Comparison of ENCODE assay signal across 12 mouse cellular contexts in the genomic region with DNA sequence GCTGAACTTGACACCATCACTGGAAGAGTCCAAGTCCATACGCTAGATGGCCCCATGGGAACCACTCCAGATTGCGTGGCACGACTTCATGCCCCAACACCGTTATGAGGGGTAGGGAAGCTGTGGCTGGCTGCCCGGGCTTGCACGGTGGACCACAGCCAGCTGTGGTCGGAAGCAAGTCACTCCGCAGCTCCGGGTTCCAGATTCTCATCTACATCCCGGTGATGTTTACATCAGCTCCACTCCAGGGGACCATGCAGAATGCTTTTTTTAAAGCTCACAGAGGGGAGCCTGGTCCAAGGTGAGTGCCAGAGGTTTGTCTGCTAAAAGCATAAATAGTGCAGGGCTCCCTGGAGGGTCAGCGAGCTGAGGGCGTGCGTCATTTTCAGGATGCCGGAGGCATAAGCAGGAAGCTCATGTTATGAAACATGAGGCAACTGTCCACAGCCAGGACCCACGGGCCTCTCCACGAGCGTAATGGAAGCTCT. TPM values are rescaled to one million over a fixed set of nuclear protein-coding genes. Genes with fewer than 3 reads are reported as not detected.
A peak's percentile ranks its signal among the peaks of the same experiment; 100 is the strongest.
DNase-seq lines count a peak whose midpoint lies in the region; ATAC-seq and TF ChIP-seq lines count a peak whose summit lies in the region.
"Had no signal": no experiment of that assay in that cellular context is flagged by ENCODE, and none has a peak within 500 bp of the region (broad histone marks: within the 10 kb centered on the region; RNA-seq: fewer than 3 reads in every experiment).

No protein-coding gene starts in this region.

- H3K36me3 ChIP-seq in embryonic facial prominence, embryonic 14.5 days (ENCODE audit: control insufficient read depth, insufficient read depth, low read length) = no peaks in the 10 kb centered on the region
- no peaks in the 10 kb centered on the region for H3K36me3 ChIP-seq in embryonic facial prominence, embryonic 10.5 days (replicated peaks)
- no peaks in the 10 kb centered on the region for H3K36me3 ChIP-seq in midbrain, embryonic 11.5 days (ENCODE audit: control insufficient read depth, insufficient read depth, low read length)
- H3K36me3 ChIP-seq in midbrain, embryonic 14.5 days (ENCODE audit: control insufficient read depth, insufficient read depth, low read length) = no peaks in the 10 kb centered on the region
- no peaks in the 10 kb centered on the region for H3K36me3 ChIP-seq in lung, embryonic 14.5 days (ENCODE audit: insufficient read depth)
- H3K36me3 ChIP-seq: limb, embryonic 15.5 days; midbrain, embryonic 15.5 days had no signal

- no peak overlapping the region for H3K4me3 ChIP-seq in embryonic facial prominence, embryonic 14.5 days (ENCODE audit: low read depth, low read length)
- H3K4me3 ChIP-seq in embryonic facial prominence, embryonic 10.5 days = no peak overlapping the region
- no peak overlapping the region for H3K4me3 ChIP-seq in midbrain, embryonic 11.5 days (ENCODE audit: low read depth, low read length)
- H3K4me3 ChIP-seq in midbrain, embryonic 14.5 days (replicated peaks; ENCODE audit: low read depth, low read length) = no peak overlapping the region
- no peak overlapping the region for H3K4me3 ChIP-seq in lung, embryonic 14.5 days (ENCODE audit: low read depth, low read length)
- H3K4me3 ChIP-seq: limb, embryonic 15.5 days; midbrain, embryonic 15.5 days had no signal

- H3K9ac ChIP-seq in embryonic facial prominence, embryonic 14.5 days (ENCODE audit: low read depth, low read length) = no peak overlapping the region
- no peak overlapping the region for H3K9ac ChIP-seq in midbrain, embryonic 11.5 days (ENCODE audit: low read length)
- H3K9ac ChIP-seq in midbrain, embryonic 14.5 days (replicated peaks; ENCODE audit: low read length) = no peak overlapping the region
- H3K9ac ChIP-seq in lung, embryonic 14.5 days = no peak overlapping the region
- H3K9ac ChIP-seq: limb, embryonic 15.5 days; midbrain, embryonic 15.5 days had no signal

- peak; percentile 67 for DNase-seq in embryonic facial prominence, embryonic 14.5 days (ENCODE audit: low spot score)
- no peak for DNase-seq in embryonic facial prominence, embryonic 10.5 days (ENCODE audit: low spot score)
- DNase-seq in midbrain, embryonic 11.5 days (ENCODE audit: low spot score, missing footprints) = peak; percentile 17
- DNase-seq in midbrain, embryonic 14.5 days = no peak
- DNase-seq in lung, embryonic 14.5 days = peak; percentile 86
- no peak for DNase-seq in layer of hippocampus, postnatal 36 days
- DNase-seq in layer of hippocampus, postnatal 14 days (ENCODE audit: low spot score in 2 of 2) = no peak
- no peak for DNase-seq in testis, postnatal 14 days (ENCODE audit: low spot score)
- DNase-seq: cerebellum, postnatal 25 days; thymus, postnatal 36 days had no signal

- H3K9me3 ChIP-seq in embryonic facial prominence, embryonic 14.5 days (ENCODE audit: control insufficient read depth, low read length) = no peaks in the 10 kb centered on the region
- H3K9me3 ChIP-seq in embryonic facial prominence, embryonic 10.5 days = no peaks in the 10 kb centered on the region
- H3K9me3 ChIP-seq in midbrain, embryonic 11.5 days (ENCODE audit: control insufficient read depth, low read length) = no peaks in the 10 kb centered on the region
- no peaks in the 10 kb centered on the region for H3K9me3 ChIP-seq in midbrain, embryonic 14.5 days (ENCODE audit: control insufficient read depth, low read length)
- H3K9me3 ChIP-seq in lung, embryonic 14.5 days (ENCODE audit: low read depth, low read length) = no peaks in the 10 kb centered on the region
- H3K9me3 ChIP-seq: limb, embryonic 15.5 days; midbrain, embryonic 15.5 days had no signal

- H3K27me3 ChIP-seq in embryonic facial prominence, embryonic 14.5 days (replicated peaks; ENCODE audit: control insufficient read depth, insufficient read depth, low read length) = no peaks in the 10 kb centered on the region
- 0 out of 2 replicates have a peak, but pooled peaks cover 4% of the 10 kb centered on the region for H3K27me3 ChIP-seq in embryonic facial prominence, embryonic 10.5 days (replicated peaks; ENCODE audit: low read depth, poor library complexity, severe bottlenecking)
- no peaks in the 10 kb centered on the region for H3K27me3 ChIP-seq in midbrain, embryonic 11.5 days (ENCODE audit: control insufficient read depth, insufficient read depth, low read length)
- H3K27me3 ChIP-seq in midbrain, embryonic 14.5 days (ENCODE audit: control insufficient read depth, insufficient read depth, low read length) = no peaks in the 10 kb centered on the region
- H3K27me3 ChIP-seq in lung, embryonic 14.5 days (ENCODE audit: insufficient read depth, low read length) = no peaks in the 10 kb centered on the region
- H3K27me3 ChIP-seq: limb, embryonic 15.5 days; midbrain, embryonic 15.5 days had no signal

- WGBS in embryonic facial prominence, embryonic 14.5 days = 44% methylated on average over 17 of the region's 17 CpGs
- WGBS in embryonic facial prominence, embryonic 10.5 days = 84% methylated on average over 17 of the region's 17 CpGs
- 82% methylated on average over 17 of the region's 17 CpGs for WGBS in midbrain, embryonic 11.5 days
- WGBS in midbrain, embryonic 14.5 days = 86% methylated on average over 17 of the region's 17 CpGs
- WGBS in lung, embryonic 14.5 days = 35% methylated on average over 17 of the region's 17 CpGs

- peaks cover 23% of the 10 kb centered on the region for H3K4me1 ChIP-seq in embryonic facial prominence, embryonic 14.5 days (ENCODE audit: control insufficient read depth, insufficient read depth, low read length)
- peaks cover 39% of the 10 kb centered on the region for H3K4me1 ChIP-seq in embryonic facial prominence, embryonic 10.5 days
- peaks cover 5% of the 10 kb centered on the region for H3K4me1 ChIP-seq in midbrain, embryonic 11.5 days (ENCODE audit: control insufficient read depth, insufficient read depth, low read length)
- no peaks in the 10 kb centered on the region for H3K4me1 ChIP-seq in midbrain, embryonic 14.5 days (ENCODE audit: control insufficient read depth, insufficient read depth, low read length)
- peaks cover 20% of the 10 kb centered on the region for H3K4me1 ChIP-seq in lung, embryonic 14.5 days (ENCODE audit: insufficient read depth)
- H3K4me1 ChIP-seq: midbrain, embryonic 15.5 days had no signal

- TF ChIP-seq CTCF in lung, embryonic 14.5 days (IDR thresholded peaks at IDR 0.05; ENCODE audit: low read depth) = peak; percentile 42

- ATAC-seq in embryonic facial prominence, embryonic 14.5 days (ENCODE audit: low read depth) = peak; percentile 31; the same call in 1 of the 2 replicates
- ATAC-seq in midbrain, embryonic 11.5 days (ENCODE audit: low FRiP score) = no peak
- ATAC-seq in midbrain, embryonic 14.5 days (ENCODE audit: low FRiP score, low TSS enrichment) = no peak
- peak; percentile 51; the same call in 1 of the 2 replicates for ATAC-seq in lung, embryonic 14.5 days (ENCODE audit: insufficient read depth)
- ATAC-seq: midbrain, embryonic 15.5 days had no signal

- H3K27ac ChIP-seq in embryonic facial prominence, embryonic 14.5 days (replicated peaks; ENCODE audit: low read depth, low read length) = no peak overlapping the region
- H3K27ac ChIP-seq in embryonic facial prominence, embryonic 10.5 days (replicated peaks) = no peak overlapping the region
- H3K27ac ChIP-seq in midbrain, embryonic 11.5 days (ENCODE audit: low read depth, low read length) = no peak overlapping the region
- no peak overlapping the region for H3K27ac ChIP-seq in midbrain, embryonic 14.5 days (replicated peaks; ENCODE audit: low read depth, low read length)
- H3K27ac ChIP-seq in lung, embryonic 14.5 days (ENCODE audit: low read depth) = no peak overlapping the region
- H3K27ac ChIP-seq: limb, embryonic 15.5 days; midbrain, embryonic 15.5 days had no signal

- H3K4me2 ChIP-seq in embryonic facial prominence, embryonic 14.5 days (ENCODE audit: low read depth, low read length) = no peak overlapping the region
- no peak overlapping the region for H3K4me2 ChIP-seq in midbrain, embryonic 11.5 days
- H3K4me2 ChIP-seq in midbrain, embryonic 14.5 days (ENCODE audit: low read length) = no peak overlapping the region
- H3K4me2 ChIP-seq in lung, embryonic 14.5 days = peak overlapping the region; percentile 18; the same call in 1 of the 2 replicates
- H3K4me2 ChIP-seq: limb, embryonic 15.5 days; midbrain, embryonic 15.5 days had no signal

RNA-seq across cellular contexts. Expression of a gene that starts 55.4 kb away (rescaled TPM):
- polyA plus RNA-seq in embryonic facial prominence, embryonic 14.5 days (2014; fragmentation: Nextera tagmentation; extraction: Ambion mirVana) = 0.06 and 0.09 TPM in 2 replicates
- 0.17 and 0.19 TPM in 2 replicates for polyA plus RNA-seq in embryonic facial prominence, embryonic 10.5 days (2016; fragmentation: Nextera tagmentation; extraction: Ambion mirVana)
- polyA plus RNA-seq in midbrain, embryonic 11.5 days (2014; fragmentation: Nextera tagmentation; extraction: Ambion mirVana) = 0.08 and 0.11 TPM in 2 replicates
- 0.20 and 0.30 TPM in 2 replicates for polyA plus RNA-seq in midbrain, embryonic 14.5 days (2014; fragmentation: Nextera tagmentation; extraction: Ambion mirVana)
- polyA plus RNA-seq in lung, embryonic 14.5 days (2014; fragmentation: Nextera tagmentation; extraction: Ambion mirVana) = 0.11 and 0.29 TPM in 2 replicates
- total RNA-seq in layer of hippocampus, postnatal 36 days (2021) = under 1 TPM; 0.03 to 0.07 TPM
- under 1 TPM; 0.05 to 0.36 TPM for total RNA-seq in layer of hippocampus, postnatal 14 days (2021)

Comparison
In these comparisons a context has a peak if more than half of its experiments do, and no peak if none do; other contexts are left out.
1. DNase-seq: peak in embryonic facial prominence, embryonic 14.5 days (single experiment), midbrain, embryonic 11.5 days (single experiment) and lung, embryonic 14.5 days (single experiment); none in embryonic facial prominence, embryonic 10.5 days (single experiment), midbrain, embryonic 14.5 days (single experiment), layer of hippocampus, postnatal 36 days (0 of 2), layer of hippocampus, postnatal 14 days (0 of 2) and testis, postnatal 14 days (single experiment).
2. ATAC-seq: peak in embryonic facial prominence, embryonic 14.5 days (single experiment) and lung, embryonic 14.5 days (single experiment); none in midbrain, embryonic 11.5 days (single experiment) and midbrain, embryonic 14.5 days (single experiment).